Mouse (Mus musculus) brain, embryonic 18.5 days (tissue): ENCODE measurements at regions not wholly inside any gene's neighbourhood (a gene's known extent, or its start where the extent isn't known, plus 50 kb on each side); places are given as distances from the start of the nearest gene placed in this dataset.
"Not testable (repeated sequence)": the region's sequence is repeated elsewhere in the genome, so short reads cannot be mapped to it uniquely, and the experiment has no call there.

ENCODE experiments used
- DNase-seq: peaks from one replicate; pipeline ENCODE4 v3.0.0-alpha.2; 2012; ENCODE audit warnings: low read depth, low spot score

DNA sequence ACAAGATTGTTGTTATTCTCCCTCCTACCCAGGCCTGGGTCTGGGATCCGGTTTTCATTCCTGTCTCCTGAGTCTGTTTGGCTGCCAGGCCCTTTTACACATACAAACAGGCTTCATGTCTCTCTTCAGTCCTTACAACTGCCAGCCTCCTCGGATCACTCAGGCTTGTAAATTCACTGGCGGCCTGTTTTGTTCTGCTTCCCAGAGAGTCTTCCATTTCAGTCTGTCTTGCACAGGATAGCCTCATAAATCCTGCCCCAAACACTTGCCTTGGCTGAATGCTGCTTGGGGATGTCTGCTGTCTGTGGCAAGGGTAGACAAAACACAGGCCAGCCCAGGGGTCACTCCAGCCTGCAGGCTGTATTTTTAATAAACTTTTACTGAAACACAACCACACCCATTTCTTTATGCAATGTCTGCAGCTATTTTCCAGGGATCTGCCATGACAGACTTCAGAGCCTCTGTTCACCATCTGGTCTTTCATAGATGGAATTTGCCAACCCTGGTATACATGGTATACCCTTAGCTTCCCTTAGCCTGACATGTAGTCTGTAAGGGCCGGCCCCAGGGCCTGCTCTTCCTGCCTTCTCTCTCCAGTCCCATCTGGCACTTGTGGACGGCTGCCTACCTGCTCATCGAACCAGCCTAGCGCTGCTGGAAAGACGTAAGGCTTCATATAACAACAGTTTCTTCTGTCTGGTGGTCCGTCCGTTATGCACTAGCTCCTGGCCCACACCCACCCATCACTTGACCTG lies 149.0 kb upstream of the Mocs1 start:
- DNase-seq: no peak

DNA sequence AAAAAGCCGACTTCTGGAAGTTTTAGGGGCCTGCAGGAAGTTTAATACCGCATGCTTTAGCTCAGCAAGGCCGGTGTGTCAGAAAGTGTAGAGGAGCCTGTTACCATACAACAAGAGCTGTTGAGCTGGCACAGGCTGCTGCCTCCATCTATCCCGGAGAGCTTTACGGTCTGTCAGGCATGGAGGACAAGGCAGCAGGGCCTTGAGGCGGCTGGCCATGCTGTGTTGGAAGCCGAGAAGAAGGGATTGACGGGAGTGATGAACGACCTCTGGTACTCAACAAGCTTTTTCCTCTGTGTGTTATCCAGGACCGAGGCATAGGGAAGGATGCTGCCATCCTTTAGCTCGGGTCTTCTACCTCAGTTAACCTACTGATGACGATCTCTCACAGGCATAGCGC lies 146.8 kb upstream of the Mocs1 start:
- no peak for DNase-seq

GRCm38 (mm10) chr17:49282498-49282897 lies 145.7 kb upstream of the Mocs1 start:
- no peak for DNase-seq

DNA sequence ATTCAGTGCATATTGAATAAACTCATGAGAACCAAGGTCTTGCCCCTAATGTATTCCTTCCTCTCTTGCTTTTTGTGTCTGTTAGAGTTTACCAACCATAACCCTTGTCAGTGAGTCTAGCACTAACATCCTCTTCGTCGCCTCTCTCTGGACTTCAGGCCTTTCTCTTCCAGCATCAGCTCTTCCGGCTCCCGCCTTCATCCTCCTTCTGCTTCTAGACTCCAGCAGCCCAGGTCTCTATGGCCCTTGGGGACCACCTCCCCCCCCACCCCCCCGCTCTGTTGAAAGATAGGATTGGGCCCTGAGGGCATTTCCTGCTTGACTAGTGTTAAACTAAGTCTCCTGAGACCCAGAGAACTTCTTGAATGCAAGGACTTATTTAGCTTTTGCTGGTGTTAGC lies 144.7 kb upstream of the Mocs1 start:
- DNase-seq: no peak

GRCm38 (mm10) chr17:49291636-49292035 lies 136.5 kb upstream of the Mocs1 start:
- DNase-seq: no peak

- no peak for DNase-seq
Measured at GRCm38 (mm10) chr17:49304461-49304860, 123.7 kb upstream of the Mocs1 start.

GRCm38 (mm10) chr17:49305116-49305515 lies 123.0 kb upstream of the Mocs1 start:
- no peak for DNase-seq

DNA sequence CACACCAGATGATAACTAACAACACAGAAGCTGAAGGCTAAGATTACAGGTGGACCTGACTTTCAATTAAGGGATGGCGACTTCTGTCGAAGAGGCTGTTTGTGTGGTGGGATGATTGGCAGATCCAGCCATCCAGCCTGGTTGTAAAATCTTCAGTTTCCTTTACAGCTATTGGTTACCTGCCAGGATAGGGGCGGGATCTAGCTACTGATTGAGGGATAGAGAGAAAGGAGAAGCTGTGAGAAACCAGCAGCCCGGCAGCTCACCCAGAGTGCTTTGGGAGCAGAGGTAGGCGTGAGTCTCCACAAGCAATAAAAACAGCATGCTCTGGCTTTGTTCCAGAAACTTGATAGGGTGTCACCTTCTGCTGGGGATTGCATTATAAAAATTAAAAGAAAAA lies 119.1 kb upstream of the Mocs1 start:
- peak; percentile 88 for DNase-seq

- no peak for DNase-seq
Measured at GRCm38 (mm10) chr17:49314196-49314595, 114.0 kb upstream of the Mocs1 start.

GRCm38 (mm10) chr17:49327524-49327923 lies 100.6 kb upstream of the Mocs1 start:
- DNase-seq: no peak

- no peak for DNase-seq
Measured at GRCm38 (mm10) chr17:49335318-49335717, 92.8 kb upstream of the Mocs1 start.

- no peak for DNase-seq
Measured at GRCm38 (mm10) chr17:49337881-49338280, 90.3 kb upstream of the Mocs1 start.

- no peak for DNase-seq
Measured at GRCm38 (mm10) chr17:49342636-49343035, 85.5 kb upstream of the Mocs1 start.

DNA sequence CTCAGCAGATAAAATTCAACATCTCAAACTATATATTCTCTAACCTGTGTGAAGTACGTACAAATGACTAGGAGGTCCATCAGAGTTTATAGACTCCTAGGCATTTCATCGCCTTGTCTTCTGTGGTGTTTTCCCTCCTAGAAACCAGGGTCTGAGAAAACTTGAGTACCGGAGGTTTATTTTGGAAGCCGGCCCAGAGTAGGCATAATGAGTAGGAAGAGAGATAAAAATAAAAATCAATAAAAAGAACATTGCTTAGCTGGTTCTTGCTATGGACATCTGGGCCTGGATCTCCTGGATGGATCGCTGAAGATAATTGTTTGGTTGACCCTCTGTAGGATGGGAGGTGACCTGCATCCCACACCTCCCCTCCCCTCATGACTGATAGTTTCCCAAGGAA lies 81.5 kb upstream of the Mocs1 start:
- DNase-seq: no peak

- no peak for DNase-seq
Measured at GRCm38 (mm10) chr17:49349328-49349727, 78.8 kb upstream of the Mocs1 start.

GRCm38 (mm10) chr17:49359212-49359611 lies 69.0 kb upstream of the Mocs1 start:
- no peak for DNase-seq

- not testable (repeated sequence) for DNase-seq
Measured at GRCm38 (mm10) chr17:49360251-49360650, 67.9 kb upstream of the Mocs1 start.

DNA sequence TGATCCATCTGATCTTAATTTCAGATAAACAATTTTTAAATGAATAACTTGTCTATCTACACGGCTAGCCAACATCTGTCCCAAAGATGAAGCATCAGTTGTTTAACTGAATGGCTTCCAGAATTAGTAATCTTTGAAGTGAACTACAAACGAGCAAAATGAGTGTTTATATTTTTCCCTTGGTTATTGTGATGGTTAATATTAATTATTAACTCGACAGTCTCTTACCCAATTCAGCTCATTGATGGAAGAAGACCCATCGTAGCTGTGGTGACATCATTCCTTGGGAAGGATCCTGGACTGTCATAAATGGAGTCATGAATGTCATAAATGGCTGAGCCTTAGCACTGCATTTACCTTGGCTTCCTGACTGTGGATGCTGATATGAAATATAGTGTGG lies 60.4 kb upstream of the Mocs1 start:
- DNase-seq: no peak

- DNase-seq: no peak
Measured at GRCm38 (mm10) chr17:49368476-49369269, 59.5 kb upstream of the Mocs1 start.

- DNase-seq: no peak
Measured at GRCm38 (mm10) chr17:49377626-49378025, 50.5 kb upstream of the Mocs1 start.
